Mouse (Mus musculus) left cerebral cortex, adult 2 months (tissue): ENCODE data around the gene Cbl. TPM values are rescaled to one million over a fixed set of nuclear protein-coding genes. Genes with fewer than 3 reads are reported as not detected.

Experiments used
- DNase-seq, 2 experiments: peaks; one replicate each; pipeline ENCODE4 v3.0.0; 2021 to 2022; ENCODE audit warnings: low spot score in 2 of 2, mixed read lengths in 1 of 2; ENCODE audit errors: extremely low spot score in 1 of 2
- H3K27ac ChIP-seq: fragments of 200-600 bp; 2 replicates; pipeline ENCODE4 v1.8.1; 2022
- H3K4me3 ChIP-seq: fragments of 200-600 bp; 2 replicates; pipeline ENCODE4 v1.8.1; 2022
- CTCF ChIP-seq: fragments of 200-600 bp; IDR thresholded peaks from 2 replicates; pipeline ENCODE4 v1.8.1; 2022; ENCODE audit warnings: antibody characterized with exemption, mild to moderate bottlenecking, moderate library complexity
- intact Hi-C: fragments of 180-260 bp; cut with DNase I; formaldehyde crosslinking; loops from one replicate; pipeline ENCODE4 v1.15.1; 2025
- total RNA-seq, 2 experiments: library from RNA; stranded (reverse); gene quantifications; 2 replicates each; pipeline ENCODE4 v1.2.3; 2021

Cbl gene
- total RNA-seq, 2 experiments from 2014 or later, result 59.5 to 66.3 TPM

- Histone ChIP-seq H3K4me3 (no peak overlapping the region), H3K27ac (no peak overlapping the region)
- TF ChIP-seq CTCF, result no peak
- no peak for DNase-seq
- intact Hi-C loops, result no loop called here
Observed at GRCm38 (mm10) chr9:44255136-44255521, 21.3 kb upstream of the Cbl start.

- intact Hi-C loops, result no loop called here
- no peak for TF ChIP-seq CTCF
- H3K27ac ChIP-seq, result no peak overlapping the region
- no peak overlapping the region for H3K4me3 ChIP-seq
- peak in 1 of 2 experiments; percentile 21 for DNase-seq
Observed at GRCm38 (mm10) chr9:44254508-44255135, 20.8 kb upstream of the Cbl start.

GRCm38 (mm10) chr9:44253441-44253840 is 19.6 kb upstream of the Cbl start:
- H3K4me3 ChIP-seq, result no peak overlapping the region
- no peak for TF ChIP-seq CTCF
- no peak for DNase-seq
- intact Hi-C loops, result no loop called here
- H3K27ac ChIP-seq, result no peak overlapping the region

GRCm38 (mm10) chr9:44251314-44251713 is 17.5 kb upstream of the Cbl start, which contains the start of gene Pdzd3:
TSS of gene Pdzd3 (minus strand) at chr9:44251471.
- no peak for DNase-seq
- Histone ChIP-seq H3K27ac (no peak within 1 kb of the TSS), H3K4me3 (no peak within 1 kb of the TSS)
- no peak for TF ChIP-seq CTCF
- intact Hi-C loops, result no loop called here

- no peak for TF ChIP-seq CTCF
- H3K27ac ChIP-seq, result no peak overlapping the region
- intact Hi-C loops, result no loop called here
- peak in 1 of 2 experiments; percentile 38 for DNase-seq
- H3K4me3 ChIP-seq, result no peak overlapping the region
Observed at GRCm38 (mm10) chr9:44250445-44250844, 16.6 kb upstream of the Cbl start.

GRCm38 (mm10) chr9:44249181-44250146 is 15.6 kb upstream of the Cbl start:
- peak; percentile 67 for TF ChIP-seq CTCF
- peak; percentile 53 to 65 for DNase-seq
- intact Hi-C loops, result no loop called here
- Histone ChIP-seq H3K4me3 (no peak overlapping the region), H3K27ac (no peak overlapping the region)

GRCm38 (mm10) chr9:44247907-44248306 is 14.1 kb upstream of the Cbl start:
- no peak overlapping the region for H3K4me3 ChIP-seq
- intact Hi-C loops, result no loop called here
- DNase-seq, result no peak
- no peak overlapping the region for H3K27ac ChIP-seq
- TF ChIP-seq CTCF, result no peak

- no peak overlapping the region for H3K27ac ChIP-seq
- H3K4me3 ChIP-seq, result no peak overlapping the region
- DNase-seq, result no peak
- intact Hi-C loops, result no loop called here
- no peak for TF ChIP-seq CTCF
Observed at GRCm38 (mm10) chr9:44243621-44244020, 9.8 kb upstream of the Cbl start.

- no peak overlapping the region for H3K4me3 ChIP-seq
- DNase-seq, result no peak
- TF ChIP-seq CTCF, result no peak
- no peak overlapping the region for H3K27ac ChIP-seq
- intact Hi-C loops, result no loop called here
Observed at GRCm38 (mm10) chr9:44241418-44241817, 7.6 kb upstream of the Cbl start.

- Histone ChIP-seq H3K4me3 (no peak overlapping the region), H3K27ac (no peak overlapping the region)
- DNase-seq, result no peak
- intact Hi-C loops, result loop anchor here (1.0 kb wide), 1 partner anchor 26 kb away; no protein-coding TSS in a partner anchor
- no peak for TF ChIP-seq CTCF
Observed at GRCm38 (mm10) chr9:44240911-44241310, 7.1 kb upstream of the Cbl start.

- peak in 1 of 2 experiments; percentile 7 for DNase-seq
- H3K4me3 ChIP-seq, result no peak within 1 kb of the TSS
- intact Hi-C loops, result loop anchor here (1.0 kb wide), 1 partner anchor 27 kb away; no protein-coding TSS in a partner anchor
Observed at GRCm38 (mm10) chr9:44240399-44240798, 6.5 kb upstream of the Cbl start, which contains the start of gene Ccdc153. TSS of gene Ccdc153 (plus strand) at chr9:44240676.

GRCm38 (mm10) chr9:44239447-44239846 is 5.6 kb upstream of the Cbl start:
- DNase-seq, result peak; percentile 38 to 48
- H3K4me3 ChIP-seq, result no peak overlapping the region
- peak; percentile 92 for TF ChIP-seq CTCF
- H3K27ac ChIP-seq, result no peak overlapping the region
- intact Hi-C loops, result loop anchor here (10.0 kb wide), 1 partner anchor 255 kb away; no protein-coding TSS in a partner anchor

More at GRCm38 (mm10) chr9:44240399-44240798, 6.5 kb upstream of the Cbl start, which contains the start of gene Ccdc153:
- H3K27ac ChIP-seq, result no peak within 1 kb of the TSS
- TF ChIP-seq CTCF, result no peak
